Mouse (Mus musculus): Measurements from ENCODE around the gene D130043K22Rik. TPM values are rescaled to one million over a fixed set of nuclear protein-coding genes. Genes with fewer than 3 reads are reported as not detected.

The D130043K22Rik gene
- polyA plus RNA-seq, 1 experiment = not detected

DNA sequence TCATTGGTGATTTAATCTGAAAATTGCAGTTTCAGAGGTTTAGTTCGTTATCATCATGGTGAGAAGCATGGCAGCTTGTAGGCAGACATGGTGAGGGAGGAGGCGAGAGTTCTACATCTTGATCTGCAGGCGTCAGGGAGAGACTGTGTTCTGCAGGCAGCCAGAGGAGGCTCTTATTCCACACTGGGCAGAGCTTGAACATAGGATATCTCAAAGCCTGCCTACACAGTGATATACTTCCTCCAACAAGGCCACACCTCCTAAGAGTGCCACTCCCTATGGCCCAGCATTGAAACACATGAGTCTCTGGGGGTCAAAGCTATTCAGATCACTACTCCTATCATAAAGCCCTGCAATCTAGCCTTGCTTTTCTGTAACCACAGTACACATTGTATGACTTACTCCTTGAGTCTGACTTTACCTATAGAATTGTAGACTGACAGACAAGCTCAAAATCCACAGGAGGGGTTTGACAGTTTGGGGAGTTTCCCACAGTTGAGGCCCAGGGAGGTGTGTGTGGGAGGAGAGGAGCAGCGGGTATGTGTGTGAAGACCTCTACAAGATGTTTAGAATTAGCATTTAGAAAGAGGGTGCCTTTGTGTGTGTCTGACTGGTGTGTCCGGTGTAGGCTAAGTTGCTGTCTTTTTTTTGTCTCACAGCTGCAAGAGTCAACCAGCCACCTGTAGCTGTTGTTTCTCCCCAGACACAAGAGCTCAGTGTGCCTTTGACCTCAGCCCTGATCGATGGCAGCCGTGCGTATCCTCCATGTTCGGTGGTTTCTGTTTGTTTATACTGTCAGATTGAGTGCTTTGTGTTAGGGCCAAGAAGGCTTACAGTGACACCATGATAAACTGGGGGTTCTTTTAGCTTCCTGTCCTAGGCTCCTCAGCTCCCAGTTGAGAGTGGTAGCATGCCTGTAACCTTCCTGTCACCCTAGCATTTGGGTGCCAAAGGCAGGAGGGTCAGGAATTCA, 21.8 kb downstream of the D130043K22Rik start:
- Histone ChIP-seq H3K4me3 (replicated peaks; ENCODE audit: control insufficient read depth, low read depth, low read length) (no peak overlapping the region), H3K4me1 (ENCODE audit: control insufficient read depth, insufficient read depth, low read length) (peaks cover 2% of the 10 kb centered on the region), H3K27ac (ENCODE audit: control insufficient read depth, insufficient read depth, low read depth, low read length, poor library complexity) (peak overlapping the region; percentile 61)
- WGBS = 71% methylated on average over 9 of the region's 9 CpGs
- TF ChIP-seq POLR2A (IDR thresholded peaks at IDR 0.05; ENCODE audit: borderline replicate concordance, control insufficient read depth, low read depth, low read length) = no peak
- TF ChIP-seq CTCF (IDR thresholded peaks at IDR 0.05; ENCODE audit: control insufficient read depth, insufficient read depth, low read length) = no peak

GRCm38 (mm10) chr13:24867789-24868188, 22.9 kb downstream of the D130043K22Rik start:
- whole genome bisulfite sequencing = 92% methylated on average over 10 of the region's 10 CpGs
- no peak overlapping the region for H3K27ac ChIP-seq (ENCODE audit: control insufficient read depth, insufficient read depth, low read depth, low read length, poor library complexity)
- no peak overlapping the region for H3K4me3 ChIP-seq (replicated peaks; ENCODE audit: control insufficient read depth, low read depth, low read length)
- H3K4me1 ChIP-seq (ENCODE audit: control insufficient read depth, insufficient read depth, low read length) = peaks cover 2% of the 10 kb centered on the region
- no peak for TF ChIP-seq CTCF (IDR thresholded peaks at IDR 0.05; ENCODE audit: control insufficient read depth, insufficient read depth, low read length)
- TF ChIP-seq POLR2A (IDR thresholded peaks at IDR 0.05; ENCODE audit: borderline replicate concordance, control insufficient read depth, low read depth, low read length) = no peak

DNA sequence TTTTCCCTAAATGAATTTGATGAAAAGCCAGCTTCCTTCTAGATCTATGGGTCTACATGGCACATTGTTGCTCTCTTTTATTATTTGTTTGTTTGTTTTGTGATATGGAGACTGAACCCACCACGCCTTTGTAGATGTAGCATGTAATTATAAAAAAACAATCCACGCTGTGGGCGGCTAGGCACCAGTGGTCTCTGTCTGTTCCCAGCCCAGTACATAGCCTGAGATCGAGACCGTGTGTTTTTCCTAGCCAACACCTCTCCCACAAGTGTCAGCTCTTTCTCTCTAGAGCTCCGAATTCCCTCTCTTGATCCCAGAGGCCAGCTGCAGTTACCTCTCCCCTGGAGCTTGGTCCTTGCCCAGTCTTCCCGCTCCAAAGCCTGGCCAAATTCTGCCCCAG, 23.3 kb downstream of the D130043K22Rik start:
- TF ChIP-seq CTCF (IDR thresholded peaks at IDR 0.05; ENCODE audit: control insufficient read depth, insufficient read depth, low read length) (no peak), POLR2A (IDR thresholded peaks at IDR 0.05; ENCODE audit: borderline replicate concordance, control insufficient read depth, low read depth, low read length) (no peak)
- H3K27ac ChIP-seq (ENCODE audit: control insufficient read depth, insufficient read depth, low read depth, low read length, poor library complexity) = no peak overlapping the region
- H3K4me3 ChIP-seq (replicated peaks; ENCODE audit: control insufficient read depth, low read depth, low read length) = no peak overlapping the region
- peaks cover 2% of the 10 kb centered on the region for H3K4me1 ChIP-seq (ENCODE audit: control insufficient read depth, insufficient read depth, low read length)
- 82% methylated on average over 7 of the region's 7 CpGs for WGBS

GRCm38 (mm10) chr13:24879359-24880040, 34.6 kb downstream of the D130043K22Rik start:
- Histone ChIP-seq H3K4me3 (replicated peaks; ENCODE audit: control insufficient read depth, low read depth, low read length) (no peak overlapping the region), H3K4me1 (ENCODE audit: control insufficient read depth, insufficient read depth, low read length) (no peaks in the 10 kb centered on the region), H3K27ac (ENCODE audit: control insufficient read depth, insufficient read depth, low read depth, low read length, poor library complexity) (no peak overlapping the region)
- TF ChIP-seq POLR2A (IDR thresholded peaks at IDR 0.05; ENCODE audit: borderline replicate concordance, control insufficient read depth, low read depth, low read length) (no peak), CTCF (IDR thresholded peaks at IDR 0.05; ENCODE audit: control insufficient read depth, insufficient read depth, low read length) (no peak)
- 85% methylated on average over 15 of the region's 15 CpGs for WGBS

DNA sequence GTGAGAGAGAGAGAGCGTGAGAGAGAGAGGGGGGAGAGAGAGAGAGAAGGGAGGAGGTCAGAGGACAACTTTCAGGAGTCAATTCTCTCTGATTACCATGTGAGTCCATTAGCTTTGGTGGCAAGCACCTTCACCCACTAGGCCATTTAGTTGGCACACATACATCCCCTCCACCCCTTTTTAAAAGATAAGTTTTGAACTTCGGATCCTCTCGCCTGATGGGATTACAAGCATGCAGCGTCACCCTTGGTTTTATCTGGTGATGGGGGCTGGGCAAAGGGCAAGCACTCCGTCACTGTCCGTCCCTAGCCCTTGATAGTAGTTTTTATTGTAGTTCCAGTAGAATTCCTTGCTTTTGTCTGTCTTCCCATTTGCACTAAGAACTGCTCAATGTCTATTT, 35.3 kb downstream of the D130043K22Rik start:
- WGBS = 78% methylated on average over 6 of the region's 6 CpGs
- H3K27ac ChIP-seq (ENCODE audit: control insufficient read depth, insufficient read depth, low read depth, low read length, poor library complexity) = no peak overlapping the region

GRCm38 (mm10) chr13:24880704-24881103, 35.8 kb downstream of the D130043K22Rik start:
- Histone ChIP-seq H3K4me1 (ENCODE audit: control insufficient read depth, insufficient read depth, low read length) (no peaks in the 10 kb centered on the region), H3K27ac (ENCODE audit: control insufficient read depth, insufficient read depth, low read depth, low read length, poor library complexity) (no peak overlapping the region), H3K4me3 (replicated peaks; ENCODE audit: control insufficient read depth, low read depth, low read length) (no peak overlapping the region)
- TF ChIP-seq POLR2A (IDR thresholded peaks at IDR 0.05; ENCODE audit: borderline replicate concordance, control insufficient read depth, low read depth, low read length) (no peak), CTCF (IDR thresholded peaks at IDR 0.05; ENCODE audit: control insufficient read depth, insufficient read depth, low read length) (no peak)
- WGBS = 84% methylated on average over 5 of the region's 5 CpGs

More for the DNA sequence above, 35.3 kb downstream of the D130043K22Rik start:
- Histone ChIP-seq H3K4me1 (ENCODE audit: control insufficient read depth, insufficient read depth, low read length) (no peaks in the 10 kb centered on the region), H3K4me3 (replicated peaks; ENCODE audit: control insufficient read depth, low read depth, low read length) (no peak overlapping the region)
- TF ChIP-seq CTCF (IDR thresholded peaks at IDR 0.05; ENCODE audit: control insufficient read depth, insufficient read depth, low read length) = no peak
- TF ChIP-seq POLR2A (IDR thresholded peaks at IDR 0.05; ENCODE audit: borderline replicate concordance, control insufficient read depth, low read depth, low read length) = no peak

- Histone ChIP-seq H3K27ac (ENCODE audit: control insufficient read depth, insufficient read depth, low read depth, low read length, poor library complexity) (no peak overlapping the region), H3K4me3 (replicated peaks; ENCODE audit: control insufficient read depth, low read depth, low read length) (no peak overlapping the region), H3K4me1 (ENCODE audit: control insufficient read depth, insufficient read depth, low read length) (no peaks in the 10 kb centered on the region)
- no peak for TF ChIP-seq POLR2A (IDR thresholded peaks at IDR 0.05; ENCODE audit: borderline replicate concordance, control insufficient read depth, low read depth, low read length)
- TF ChIP-seq CTCF (IDR thresholded peaks at IDR 0.05; ENCODE audit: control insufficient read depth, insufficient read depth, low read length) = no peak
- 92% methylated on average over 6 of the region's 6 CpGs for WGBS
Measured at GRCm38 (mm10) chr13:24882411-24882810, 37.5 kb downstream of the D130043K22Rik start.

GRCm38 (mm10) chr13:24889554-24889953, 44.6 kb downstream of the D130043K22Rik start:
- WGBS = 71% methylated on average over 1 of the region's 1 CpGs
- H3K27ac ChIP-seq (ENCODE audit: control insufficient read depth, insufficient read depth, low read depth, low read length, poor library complexity) = no peak overlapping the region
- TF ChIP-seq CTCF (IDR thresholded peaks at IDR 0.05; ENCODE audit: control insufficient read depth, insufficient read depth, low read length) (no peak), POLR2A (IDR thresholded peaks at IDR 0.05; ENCODE audit: borderline replicate concordance, control insufficient read depth, low read depth, low read length) (no peak)
- no peak overlapping the region for H3K4me3 ChIP-seq (replicated peaks; ENCODE audit: control insufficient read depth, low read depth, low read length)
- no peaks in the 10 kb centered on the region for H3K4me1 ChIP-seq (ENCODE audit: control insufficient read depth, insufficient read depth, low read length)
